Mouse (Mus musculus) left cerebral cortex, adult 9 months (tissue): ENCODE results near the gene Dqx1.

Experiments
- DNase-seq, 2 experiments: peaks; one replicate each; pipeline ENCODE4 v3.0.0; 2022; ENCODE audit warnings: low spot score in 2 of 2

Dqx1 gene

GRCm38 (mm10) chr6:83107566-83108400 is 50.1 kb downstream of the Dqx1 start:
- peak in 1 of 2 experiments; percentile 73 for DNase-seq

- DNase-seq = peak in 1 of 2 experiments; percentile 81
These were observed 51.4 kb downstream of the Dqx1 start, which contains the start of gene Mrpl53 for GRCm38 (mm10) chr6:83108762-83109668. Gene Mrpl53, plus strand, starts transcription at chr6:83109040.

- no peak for DNase-seq
These were observed 54.0 kb downstream of the Dqx1 start for GRCm38 (mm10) chr6:83111510-83112136.

GRCm38 (mm10) chr6:83115011-83115671 is 57.5 kb downstream of the Dqx1 start, which contains the start of gene Mogs:
Gene Mogs, plus strand, starts transcription at chr6:83115496.
- peak in 1 of 2 experiments; percentile 90 for DNase-seq

- no peak for DNase-seq
These were observed 58.2 kb downstream of the Dqx1 start for GRCm38 (mm10) chr6:83115682-83116372.

- DNase-seq = no peak
These were observed 58.9 kb downstream of the Dqx1 start for GRCm38 (mm10) chr6:83116373-83117164.
